Mouse (Mus musculus) heart, adult 2 months (tissue): ENCODE data around the gene Noxa1. TPM values are rescaled to one million over a fixed set of nuclear protein-coding genes. Genes with fewer than 3 reads are reported as not detected.

Experiments used
- DNase-seq, 2 experiments: peaks; one replicate each; pipeline ENCODE4 v3.0.0; 2021
- H3K27ac ChIP-seq: fragments of 200-600 bp; 2 replicates; pipeline ENCODE4 v1.8.1; 2022
- H3K27me3 ChIP-seq: fragments of 200-500 bp; 2 replicates; pipeline ENCODE4 v1.6.1; 2012; ENCODE audit warnings: mild to moderate bottlenecking, low read length, inconsistent platforms, mixed read lengths; ENCODE audit not compliant: control insufficient read depth, insufficient read depth
- H3K36me3 ChIP-seq: fragments of 200-500 bp; 2 replicates; pipeline ENCODE4 v1.6.1; 2012; ENCODE audit warnings: low read length, inconsistent platforms; ENCODE audit not compliant: control insufficient read depth, insufficient read depth
- H3K4me1 ChIP-seq: fragments of 200-500 bp; 2 replicates; pipeline ENCODE4 v1.6.1; 2011; ENCODE audit warnings: low read length; ENCODE audit not compliant: control insufficient read depth, insufficient read depth
- H3K4me3 ChIP-seq: fragments of 200-600 bp; 2 replicates; pipeline ENCODE4 v1.8.1; 2022
- H3K79me2 ChIP-seq: fragments of 200-500 bp; replicated peaks from 2 replicates; pipeline ENCODE4 v1.6.1; 2012; ENCODE audit warnings: mild to moderate bottlenecking, inconsistent platforms, low read length, moderate library complexity, mixed read lengths; ENCODE audit not compliant: control insufficient read depth, insufficient read depth
- H3K9ac ChIP-seq: fragments of 200-500 bp; 2 replicates; pipeline ENCODE4 v1.6.1; 2012; ENCODE audit warnings: low read depth, mild to moderate bottlenecking, control low read depth, inconsistent platforms, low read length, mixed read lengths
- CTCF ChIP-seq: fragments of 200-600 bp; IDR thresholded peaks from 2 replicates; pipeline ENCODE4 v1.8.1; 2022; ENCODE audit warnings: antibody characterized with exemption, mild to moderate bottlenecking, moderate library complexity
- EP300 ChIP-seq: fragments of 200-500 bp; IDR thresholded peaks from 2 replicates; pipeline ENCODE4 v1.6.1; 2011; ENCODE audit warnings: low read depth, low read length, control low read depth; ENCODE audit not compliant: insufficient read depth
- POLR2A ChIP-seq: fragments of 200-500 bp; IDR thresholded peaks from 2 replicates; pipeline ENCODE4 v1.6.1; 2011; ENCODE audit warnings: mild to moderate bottlenecking, low read depth, low read length, control low read depth; ENCODE audit not compliant: insufficient read depth
- WGBS: fragments of 180-500 bp; shearing (Covaris S2); methylation state at CpG from one replicate; pipeline ENCODE4 v1.1.7; 2018; 5-methylcytosine and 5-hydroxymethylcytosine counted together
- intact Hi-C: fragments of 180-260 bp; cut with DNase I; formaldehyde crosslinking; loops from one replicate; pipeline ENCODE4 v1.15.1; 2025
- long read RNA-seq: library from polyadenylated mRNA; stranded (forward); transcript quantifications from one replicate; pipeline ENCODE4 v2.0.0, GENCODE M21; 2021
- polyA plus RNA-seq: library from polyadenylated mRNA; depleted of rRNA; stranded (reverse); fragments of >200 nt; gene quantifications from 2 replicates; pipeline ENCODE4 v1.2.3, GENCODE M21; 2012; rRNA removed
- total RNA-seq, 2 experiments: library from RNA; stranded (reverse); gene quantifications; 2 replicates each; pipeline ENCODE4 v1.2.3; 2021

Gene Noxa1
- total RNA-seq (not detected), polyA plus RNA-seq (not detected in 2 replicates)
- long read RNA-seq = 0 reads

GRCm38 (mm10) chr2:25095109-25095850, at the start of gene Noxa1:
Gene Noxa1, minus strand, starts transcription at chr2:25095149.
- no peaks in the 10 kb centered on the region for H3K79me2 ChIP-seq
- TF ChIP-seq EP300 = no peak
- TF ChIP-seq CTCF = no peak
- TF ChIP-seq POLR2A = no peak
- H3K36me3 ChIP-seq = no peaks in the 10 kb centered on the region
- H3K27ac ChIP-seq = no peak within 1 kb of the TSS
- DNase-seq = no peak
- intact Hi-C loops = loop anchor here (5.0 kb wide), 1 partner anchor 62 kb away; no protein-coding TSS in a partner anchor
- no peak within 1 kb of the TSS for H3K4me3 ChIP-seq
- H3K4me1 ChIP-seq = no peaks in the 10 kb centered on the region
- no peaks in the 10 kb centered on the region for H3K27me3 ChIP-seq
- WGBS = 55% methylated on average over 28 of the region's 28 CpGs
- no peak within 1 kb of the TSS for H3K9ac ChIP-seq

DNA sequence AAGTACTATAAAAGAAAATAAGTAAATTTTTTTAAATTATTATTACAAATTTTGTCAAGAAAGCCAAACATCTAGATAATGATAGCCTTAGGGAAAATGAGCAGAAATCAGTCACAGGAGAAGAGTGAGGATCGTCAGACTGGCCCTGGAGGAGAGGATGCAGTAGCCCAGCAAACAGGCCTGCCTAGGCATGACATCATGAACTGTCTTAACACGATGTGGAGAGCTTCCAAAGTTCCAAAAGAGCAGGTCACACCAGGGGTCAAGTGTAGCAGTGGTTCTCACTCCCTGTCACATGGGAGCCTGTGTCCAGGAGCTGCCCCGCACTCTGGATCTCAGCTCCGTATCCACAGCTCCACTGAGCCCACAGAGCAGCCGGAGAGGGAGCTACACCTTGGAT, 47.0 kb upstream of the Noxa1 start:
- DNase-seq = no peak
- intact Hi-C loops = loop anchor here (2.0 to 5.0 kb wide), 2 partner anchors 15 to 40 kb away; partner anchors contain the start of gene Nrarp
- no peaks in the 10 kb centered on the region for H3K79me2 ChIP-seq
- no peaks in the 10 kb centered on the region for H3K27me3 ChIP-seq
- H3K9ac ChIP-seq = no peak overlapping the region
- no peak overlapping the region for H3K4me3 ChIP-seq
- no peak overlapping the region; the same call in 1 of the 2 replicates for H3K27ac ChIP-seq
- peaks cover 15% of the 10 kb centered on the region for H3K4me1 ChIP-seq
- 72% methylated on average over 5 of the region's 5 CpGs for WGBS
- H3K36me3 ChIP-seq = no peaks in the 10 kb centered on the region
- TF ChIP-seq CTCF (no peak), EP300 (no peak), POLR2A (no peak)

DNA sequence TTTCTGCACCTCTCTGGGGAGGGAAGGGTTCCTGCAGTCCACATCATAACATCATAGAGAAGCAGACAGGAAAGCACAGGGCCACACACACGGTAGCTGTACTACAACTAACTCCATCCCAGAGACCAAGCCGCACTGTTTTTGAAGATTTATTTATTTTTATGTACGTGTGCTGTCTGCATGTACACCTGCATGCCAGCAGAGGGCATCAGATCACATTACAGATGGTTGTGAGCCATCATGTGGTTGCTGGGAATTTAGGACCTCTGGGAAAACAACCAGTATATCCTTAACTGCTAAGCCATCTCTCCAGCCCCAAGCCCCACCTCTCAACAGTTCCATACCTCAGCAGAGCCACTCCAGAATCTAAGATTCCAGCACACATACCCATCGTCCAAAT, 46.2 kb upstream of the Noxa1 start:
- TF ChIP-seq CTCF (peak; percentile 64), EP300 (no peak)

GRCm38 (mm10) chr2:25137832-25138231, 42.9 kb upstream of the Noxa1 start:
- Histone ChIP-seq H3K36me3 (no peaks in the 10 kb centered on the region), H3K27me3 (no peaks in the 10 kb centered on the region), H3K4me1 (no peaks in the 10 kb centered on the region), H3K4me3 (no peak overlapping the region), H3K27ac (no peak overlapping the region), H3K79me2 (no peaks in the 10 kb centered on the region), H3K9ac (no peak overlapping the region)
- intact Hi-C loops = no loop called here
- DNase-seq = no peak
- WGBS = 23% methylated on average over 6 of the region's 6 CpGs
- no peak for TF ChIP-seq POLR2A
- TF ChIP-seq CTCF = no peak

More for the DNA sequence above, 46.2 kb upstream of the Noxa1 start:
- intact Hi-C loops = loop anchor here (2.0 to 5.0 kb wide), 2 partner anchors 16 to 41 kb away; partner anchors contain the start of gene Nrarp
- H3K9ac ChIP-seq = no peak overlapping the region
- DNase-seq = no peak
- 64% methylated on average over 4 of the region's 4 CpGs for WGBS
- H3K36me3 ChIP-seq = no peaks in the 10 kb centered on the region
- H3K27me3 ChIP-seq = no peaks in the 10 kb centered on the region
- H3K4me1 ChIP-seq = peaks cover 12% of the 10 kb centered on the region
- no peak overlapping the region for H3K27ac ChIP-seq
- no peaks in the 10 kb centered on the region for H3K79me2 ChIP-seq
- H3K4me3 ChIP-seq = no peak overlapping the region

DNA sequence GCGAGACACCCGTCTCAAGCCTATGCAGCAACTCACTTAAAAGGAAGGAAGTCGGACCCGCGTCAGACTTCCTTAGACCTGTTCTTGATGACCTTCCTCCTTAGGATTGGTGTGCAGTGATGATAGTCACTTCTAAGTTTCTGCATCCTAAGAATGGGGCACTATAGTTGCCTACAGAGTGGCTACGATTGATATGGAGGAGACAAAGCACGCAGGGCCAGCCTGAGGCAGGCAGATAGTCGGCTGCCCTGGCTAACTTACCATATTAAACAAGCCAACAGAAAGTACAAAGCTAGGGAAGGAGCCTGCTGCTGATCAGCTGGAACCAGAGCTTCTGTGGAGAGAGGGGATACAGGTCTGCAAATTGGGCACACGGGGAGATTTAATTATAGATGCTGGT, 36.7 kb upstream of the Noxa1 start:
- H3K4me1 ChIP-seq = peaks cover 4% of the 10 kb centered on the region
- TF ChIP-seq POLR2A = no peak
- TF ChIP-seq CTCF = no peak
- no peak for TF ChIP-seq EP300
- no peak for DNase-seq
- intact Hi-C loops = no loop called here
- H3K27me3 ChIP-seq = no peaks in the 10 kb centered on the region
- no peaks in the 10 kb centered on the region for H3K79me2 ChIP-seq
- no peaks in the 10 kb centered on the region for H3K36me3 ChIP-seq
- no peak overlapping the region for H3K27ac ChIP-seq
- no peak overlapping the region for H3K4me3 ChIP-seq
- 56% methylated on average over 9 of the region's 9 CpGs for WGBS
- no peak overlapping the region for H3K9ac ChIP-seq

DNA sequence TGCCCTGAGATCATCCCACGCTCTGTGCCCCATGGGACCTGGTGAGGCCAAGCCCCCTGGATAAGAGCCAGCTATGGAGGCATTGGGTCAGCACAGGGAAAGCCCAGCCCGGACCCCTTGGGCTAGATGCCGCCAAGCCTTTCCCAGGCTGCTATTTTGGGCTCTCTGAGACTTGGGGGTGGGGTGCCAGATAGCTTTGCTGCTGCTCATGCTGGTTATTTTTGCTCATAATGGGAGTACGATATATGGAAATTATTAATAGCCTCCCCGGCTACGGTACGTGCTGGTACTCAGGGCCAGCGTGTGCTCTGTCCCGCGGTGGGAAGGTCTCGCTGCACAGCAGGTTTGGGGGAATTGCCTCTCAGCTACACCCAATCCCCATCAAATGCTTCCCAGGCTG, 33.1 kb upstream of the Noxa1 start:
- Histone ChIP-seq H3K36me3 (no peaks in the 10 kb centered on the region), H3K79me2 (no peaks in the 10 kb centered on the region), H3K27ac (peak overlapping the region; percentile 42), H3K4me1 (peaks cover 4% of the 10 kb centered on the region), H3K27me3 (no peaks in the 10 kb centered on the region), H3K4me3 (no peak overlapping the region), H3K9ac (peak overlapping the region; percentile 24; the same call in 1 of the 2 replicates)
- WGBS = 27% methylated on average over 11 of the region's 11 CpGs
- intact Hi-C loops = loop anchor here (10.0 kb wide), 1 partner anchor 127 kb away; the partner anchor contains the start of gene Tmem203
- peak; percentile 53 to 64 for DNase-seq
- no peak for TF ChIP-seq CTCF
- TF ChIP-seq EP300 = no peak
- TF ChIP-seq POLR2A = no peak
